In the genomic region with DNA sequence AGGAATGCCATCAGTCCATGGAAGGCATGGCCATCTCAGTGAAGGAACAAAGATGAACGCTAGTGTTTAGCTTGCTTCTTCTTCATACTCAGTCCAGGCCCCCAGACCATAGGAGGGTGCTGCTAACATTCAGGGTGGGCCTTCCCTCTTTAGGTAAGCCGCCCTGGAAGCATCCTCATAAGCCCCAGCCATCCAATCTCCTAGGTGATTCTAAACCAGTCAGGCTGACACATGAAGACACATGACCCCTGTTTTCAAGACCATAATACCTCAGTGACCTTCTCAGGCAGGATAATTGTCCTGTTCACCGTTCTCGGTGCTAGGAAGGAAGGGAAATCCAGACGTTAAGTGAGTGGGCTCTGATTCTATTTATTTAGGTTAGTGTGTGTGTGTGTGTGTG, we compare ENCODE assay signal across 13 mouse cellular contexts.
DNase-seq lines count a peak whose midpoint lies in the region; ATAC-seq and TF ChIP-seq lines count a peak whose summit lies in the region.
"Had no signal": no experiment of that assay in that cellular context is flagged by ENCODE, and none has a peak within 500 bp of the region (broad histone marks: within the 10 kb centered on the region; RNA-seq: fewer than 3 reads in every experiment).

No protein-coding gene starts in this region.

- peak overlapping the region; percentile 88 to 97; a peak in 3 of 4 replicates for H3K27ac ChIP-seq in heart, embryonic 14.5 days (replicated peaks in 1 of 2; ENCODE audit: control insufficient read depth in 1 of 2, insufficient read depth in 1 of 2, low read depth in 2 of 2, low read length in 2 of 2)
- H3K27ac ChIP-seq in midbrain, embryonic 12.5 days (replicated peaks): no peak overlapping the region
- H3K27ac ChIP-seq in midbrain, postnatal 0 days (ENCODE audit: low read depth, low read length): no peak overlapping the region
- peak overlapping the region; percentile 96; the same call in 1 of the 2 replicates for H3K27ac ChIP-seq in intestine, embryonic 15.5 days
- H3K27ac ChIP-seq in stomach, embryonic 16.5 days (ENCODE audit: low read length): peak overlapping the region; percentile 98; the same call in 1 of the 2 replicates

- H3K4me1 ChIP-seq in heart, embryonic 14.5 days (ENCODE audit: control insufficient read depth in 2 of 2, insufficient read depth in 2 of 2, low read length in 2 of 2): peaks cover 24 to 34% of the 10 kb centered on the region in 2 experiments
- H3K4me1 ChIP-seq in midbrain, embryonic 12.5 days: peaks cover 18% of the 10 kb centered on the region
- peaks cover 6% of the 10 kb centered on the region; the same call in 1 of the 2 replicates for H3K4me1 ChIP-seq in midbrain, postnatal 0 days (ENCODE audit: insufficient read depth, low read length)
- peaks cover 36% of the 10 kb centered on the region for H3K4me1 ChIP-seq in intestine, embryonic 15.5 days (replicated peaks)
- H3K4me1 ChIP-seq in stomach, embryonic 16.5 days (ENCODE audit: control insufficient read depth, insufficient read depth, low read length): peaks cover 30% of the 10 kb centered on the region

- TF ChIP-seq CTCF in midbrain, postnatal 0 days (IDR thresholded peaks at IDR 0.05): no peak

- H3K27me3 ChIP-seq in heart, embryonic 14.5 days (ENCODE audit: control insufficient read depth, insufficient read depth, low read length): no peaks in the 10 kb centered on the region
- H3K27me3 ChIP-seq in midbrain, embryonic 12.5 days: peaks cover 43% of the 10 kb centered on the region
- 0 out of 2 replicates have a peak, but pooled peaks cover 4% of the 10 kb centered on the region for H3K27me3 ChIP-seq in midbrain, postnatal 0 days (ENCODE audit: insufficient read depth, low read length)
- H3K27me3 ChIP-seq in intestine, embryonic 15.5 days (replicated peaks): no peaks in the 10 kb centered on the region
- H3K27me3 ChIP-seq in stomach, embryonic 16.5 days (ENCODE audit: control insufficient read depth, insufficient read depth, low read length): no peaks in the 10 kb centered on the region
- H3K27me3 ChIP-seq: limb, embryonic 15.5 days; Patski had no signal

- intact Hi-C loops in heart, postnatal 25 days (cut with DNase I): loop anchor here (1.0 to 5.0 kb wide), 4 partner anchors 63 to 213 kb away; no protein-coding TSS in a partner anchor

- no peak overlapping the region for H3K9ac ChIP-seq in heart, embryonic 14.5 days (ENCODE audit: low read length)
- H3K9ac ChIP-seq in midbrain, embryonic 12.5 days (replicated peaks): no peak overlapping the region
- no peak overlapping the region for H3K9ac ChIP-seq in midbrain, postnatal 0 days (replicated peaks; ENCODE audit: low read length, poor library complexity, severe bottlenecking)
- no peak overlapping the region for H3K9ac ChIP-seq in intestine, embryonic 15.5 days
- H3K9ac ChIP-seq in stomach, embryonic 16.5 days (ENCODE audit: low read length): no peak overlapping the region

- WGBS in heart, embryonic 14.5 days: 76% methylated on average over 5 of the region's 5 CpGs
- 47% methylated on average over 5 of the region's 5 CpGs for WGBS in midbrain, embryonic 12.5 days
- 68% methylated on average over 5 of the region's 5 CpGs for WGBS in midbrain, postnatal 0 days
- 67% methylated on average over 5 of the region's 5 CpGs for WGBS in intestine, embryonic 15.5 days
- 74% methylated on average over 5 of the region's 5 CpGs for WGBS in stomach, embryonic 16.5 days

- H3K9me3 ChIP-seq in heart, embryonic 14.5 days (ENCODE audit: control insufficient read depth, low read length): no peaks in the 10 kb centered on the region
- H3K9me3 ChIP-seq in midbrain, embryonic 12.5 days: no peaks in the 10 kb centered on the region
- no peaks in the 10 kb centered on the region for H3K9me3 ChIP-seq in midbrain, postnatal 0 days (ENCODE audit: low read length)
- no peaks in the 10 kb centered on the region for H3K9me3 ChIP-seq in intestine, embryonic 15.5 days
- no peaks in the 10 kb centered on the region for H3K9me3 ChIP-seq in stomach, embryonic 16.5 days (replicated peaks; ENCODE audit: control insufficient read depth, low read length)
- H3K9me3 ChIP-seq: limb, embryonic 15.5 days; midbrain, embryonic 13.5 days had no signal

- no peak for ATAC-seq in heart, embryonic 14.5 days (ENCODE audit: insufficient number of reproducible peaks, insufficient read depth, low FRiP score, low read depth)
- no peak for ATAC-seq in midbrain, embryonic 12.5 days (ENCODE audit: low FRiP score, low read depth)
- no peak for ATAC-seq in midbrain, postnatal 0 days (ENCODE audit: low FRiP score)
- ATAC-seq in intestine, embryonic 15.5 days: no peak
- no peak for ATAC-seq in stomach, embryonic 16.5 days (ENCODE audit: insufficient read depth, low FRiP score)
- ATAC-seq: CD4-positive, CD25-positive, alpha-beta regulatory T cell, adult 4 months; midbrain, embryonic 13.5 days had no signal

- H3K4me2 ChIP-seq in heart, embryonic 14.5 days (ENCODE audit: low read length): 0 out of 2 replicates have a peak overlapping the region, but pooled peaks have one; percentile 76
- H3K4me2 ChIP-seq in midbrain, embryonic 12.5 days (replicated peaks): 0 out of 2 replicates have a peak overlapping the region, but pooled peaks have one; percentile 82
- H3K4me2 ChIP-seq in midbrain, postnatal 0 days (ENCODE audit: low read depth, low read length, poor library complexity, severe bottlenecking): no peak overlapping the region
- no peak overlapping the region for H3K4me2 ChIP-seq in intestine, embryonic 15.5 days (replicated peaks)
- H3K4me2 ChIP-seq in stomach, embryonic 16.5 days (ENCODE audit: low read depth, low read length): no peak overlapping the region

- no peak for DNase-seq in heart, postnatal 25 days (ENCODE audit: low spot score)
- no peak for DNase-seq in midbrain, postnatal 0 days (ENCODE audit: low spot score)
- DNase-seq in spleen, postnatal 10 days (ENCODE audit: low spot score in 2 of 2): no peak
- no peak for DNase-seq in thymus, postnatal 4 days
- DNase-seq: right cerebral cortex, adult 18-20 months had no signal

- no peak overlapping the region for H3K4me3 ChIP-seq in heart, embryonic 14.5 days (ENCODE audit: control insufficient read depth in 1 of 2, insufficient read depth in 1 of 2, low read depth in 1 of 2, low read length in 2 of 2)
- no peak overlapping the region for H3K4me3 ChIP-seq in midbrain, embryonic 12.5 days
- no peak overlapping the region for H3K4me3 ChIP-seq in midbrain, postnatal 0 days (ENCODE audit: low read depth, low read length)
- no peak overlapping the region for H3K4me3 ChIP-seq in intestine, embryonic 15.5 days (replicated peaks)
- H3K4me3 ChIP-seq in stomach, embryonic 16.5 days (replicated peaks; ENCODE audit: low read length): no peak overlapping the region

- H3K36me3 ChIP-seq in heart, embryonic 14.5 days (ENCODE audit: control insufficient read depth, insufficient read depth, low read length): no peaks in the 10 kb centered on the region
- H3K36me3 ChIP-seq in midbrain, embryonic 12.5 days: no peaks in the 10 kb centered on the region
- H3K36me3 ChIP-seq in midbrain, postnatal 0 days (ENCODE audit: insufficient read depth, low read length): no peaks in the 10 kb centered on the region
- H3K36me3 ChIP-seq in intestine, embryonic 15.5 days: no peaks in the 10 kb centered on the region
- H3K36me3 ChIP-seq in stomach, embryonic 16.5 days (ENCODE audit: control insufficient read depth, insufficient read depth, low read length): no peaks in the 10 kb centered on the region
- H3K36me3 ChIP-seq: limb, embryonic 15.5 days; midbrain, embryonic 13.5 days had no signal

Comparison
In these comparisons a context has a peak if more than half of its experiments do, and no peak if none do; other contexts are left out.
1. H3K4me2 ChIP-seq: peak in heart, embryonic 14.5 days (single experiment) and midbrain, embryonic 12.5 days (single experiment); none in midbrain, postnatal 0 days (single experiment), intestine, embryonic 15.5 days (single experiment) and stomach, embryonic 16.5 days (single experiment).
2. H3K27ac ChIP-seq: peak in heart, embryonic 14.5 days (2 of 2), intestine, embryonic 15.5 days (single experiment) and stomach, embryonic 16.5 days (single experiment); none in midbrain, embryonic 12.5 days (single experiment) and midbrain, postnatal 0 days (single experiment).